Mouse (Mus musculus) cortical plate, adult 2 months (tissue): ENCODE results near the gene Prickle2. TPM values are rescaled to one million over a fixed set of nuclear protein-coding genes. Genes with fewer than 3 reads are reported as not detected.

Experiments
- H3K27ac ChIP-seq: fragments of 200-500 bp; 2 replicates; pipeline ENCODE4 v1.5.1; 2012; ENCODE audit warnings: low read length, control low read depth, inconsistent platforms; ENCODE audit not compliant: insufficient read depth
- H3K4me1 ChIP-seq: fragments of 200-500 bp; 2 replicates; pipeline ENCODE4 v1.6.1; 2011; ENCODE audit warnings: low read length; ENCODE audit not compliant: control insufficient read depth, insufficient read depth
- H3K4me3 ChIP-seq: fragments of 200-500 bp; 2 replicates; pipeline ENCODE4 v1.5.1; 2011; ENCODE audit warnings: mild to moderate bottlenecking, low read length, control low read depth; ENCODE audit not compliant: insufficient read depth
- CTCF ChIP-seq: fragments of 200-500 bp; IDR thresholded peaks from 2 replicates; pipeline ENCODE4 v1.5.1; 2011; ENCODE audit warnings: mild to moderate bottlenecking, control low read depth, low read length; ENCODE audit not compliant: insufficient read depth; ENCODE audit errors: extremely low read depth
- POLR2A ChIP-seq: fragments of 200-500 bp; IDR thresholded peaks from 2 replicates; pipeline ENCODE4 v1.6.1; 2011; ENCODE audit warnings: mild to moderate bottlenecking, low read length, control low read depth; ENCODE audit not compliant: insufficient read depth; ENCODE audit errors: extremely low read depth
- polyA plus RNA-seq: library from polyadenylated mRNA; depleted of rRNA; stranded (reverse); fragments of >200 nt; gene quantifications from 2 replicates; pipeline ENCODE4 v1.2.3, GENCODE M21; 2012

Prickle2 gene
- polyA plus RNA-seq, 1 experiment = 58.6 TPM

DNA sequence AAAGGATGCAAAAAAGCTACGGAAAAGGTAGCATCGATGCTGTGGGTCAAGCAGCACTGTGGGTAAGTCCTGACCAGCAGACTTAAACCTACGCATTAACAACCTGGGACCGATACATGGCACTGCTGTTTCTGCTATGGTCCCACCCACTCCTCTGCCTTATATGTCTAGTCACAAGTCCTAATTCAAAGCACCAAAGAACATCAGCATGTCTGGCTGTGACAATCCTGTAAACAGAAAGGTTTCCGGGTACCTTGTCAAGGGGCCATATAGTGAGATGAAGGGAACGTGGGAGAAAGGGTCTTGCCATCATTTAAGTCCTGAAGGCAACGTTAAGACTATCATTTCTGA is 290.6 kb downstream of the Prickle2 start:
- Histone ChIP-seq H3K27ac (0 out of 2 replicates have a peak overlapping the region, but pooled peaks have one; percentile 18), H3K4me1 (peaks cover 13% of the 10 kb centered on the region), H3K4me3 (no peak overlapping the region)
- TF ChIP-seq CTCF (no peak), POLR2A (no peak)

DNA sequence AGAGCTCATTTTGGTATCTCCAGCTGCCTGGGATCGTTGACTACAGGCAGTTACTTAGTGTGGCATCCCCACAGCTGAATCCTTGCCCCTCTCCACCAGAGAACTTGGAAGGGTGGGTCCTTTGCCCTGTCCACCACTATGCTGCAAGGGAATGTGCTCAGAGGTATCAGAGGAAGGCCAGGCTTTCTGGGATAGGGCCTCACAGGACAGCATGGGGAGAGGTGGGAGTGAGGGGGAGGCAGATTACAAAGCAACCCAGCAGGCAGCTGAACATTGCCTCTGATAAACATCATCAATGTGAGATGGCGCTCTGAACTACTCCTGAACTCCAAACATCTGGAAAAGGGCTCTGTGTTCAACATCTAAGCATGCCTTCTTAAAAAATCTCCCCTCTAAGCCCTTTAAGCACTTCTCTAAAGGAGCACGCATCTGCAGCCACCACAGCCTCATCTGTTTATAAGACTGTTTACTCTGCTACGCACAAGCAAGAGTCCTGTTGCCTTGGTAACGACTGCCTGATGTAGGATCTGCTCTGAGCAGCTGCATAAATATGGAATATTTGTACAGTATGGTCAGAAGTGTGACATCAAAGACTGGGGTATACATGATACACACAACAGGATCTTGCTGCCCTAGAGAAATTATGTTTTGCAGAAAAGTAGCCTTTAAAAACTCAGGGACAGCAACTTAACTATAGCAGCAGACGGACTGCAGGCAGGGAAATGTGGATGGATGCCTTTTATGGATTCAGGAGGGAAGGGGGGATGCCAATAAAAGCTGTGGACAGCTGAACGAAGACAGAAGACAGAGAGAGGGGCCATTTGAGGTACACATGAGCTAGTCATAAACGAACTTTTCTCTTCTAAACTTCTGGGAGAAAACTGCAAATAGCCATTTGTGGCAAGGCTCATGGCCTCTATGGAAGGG is 291.2 kb downstream of the Prickle2 start:
- Histone ChIP-seq H3K4me3 (no peak overlapping the region), H3K27ac (peak overlapping the region; percentile 18; the same call in 1 of the 2 replicates), H3K4me1 (peaks cover 13% of the 10 kb centered on the region)
- TF ChIP-seq POLR2A (no peak), CTCF (no peak)

DNA sequence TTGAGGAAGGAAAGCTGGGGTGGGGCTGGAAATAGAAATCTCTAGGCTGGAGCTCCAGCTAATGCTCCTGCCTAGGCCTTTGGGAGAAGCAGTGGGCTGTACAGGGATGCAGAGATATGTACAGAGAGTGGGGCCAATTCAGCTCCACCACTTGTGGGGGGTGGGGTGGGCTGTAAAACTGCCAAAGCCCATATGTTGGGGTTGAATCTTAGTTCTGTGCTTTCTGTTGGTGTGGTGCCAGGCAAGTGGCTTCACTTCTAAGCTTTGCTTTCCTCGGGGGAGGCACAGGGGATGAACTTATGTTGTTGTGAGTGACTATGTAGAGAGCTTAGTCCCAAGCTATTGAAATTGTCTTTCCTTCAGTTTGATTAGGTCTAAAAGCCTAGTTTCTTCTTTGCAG is 292.0 kb downstream of the Prickle2 start:
- Histone ChIP-seq H3K4me1 (peaks cover 13% of the 10 kb centered on the region), H3K27ac (peak overlapping the region; percentile 2; the same call in 1 of the 2 replicates), H3K4me3 (no peak overlapping the region)
- TF ChIP-seq POLR2A (no peak), CTCF (no peak)

DNA sequence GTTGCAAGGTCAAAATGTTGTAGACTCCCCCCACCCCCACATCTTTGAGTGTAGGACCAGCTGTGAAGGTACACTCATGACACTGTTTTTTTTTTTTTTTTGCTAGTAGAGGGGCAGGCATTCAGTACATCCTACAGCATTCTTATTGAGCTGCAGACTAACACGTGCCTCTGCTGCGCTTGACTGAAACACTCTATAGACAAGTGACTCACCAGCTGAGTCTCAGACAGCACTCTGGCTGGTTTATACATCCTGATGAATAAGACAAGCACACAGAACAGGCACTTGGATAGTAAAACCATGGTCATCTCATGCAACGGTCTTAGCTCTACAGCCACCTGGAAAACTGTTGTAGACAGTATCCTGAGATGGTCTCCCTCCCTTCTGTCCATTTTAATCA is 296.2 kb downstream of the Prickle2 start:
- Histone ChIP-seq H3K4me1 (peaks cover 10% of the 10 kb centered on the region; the same call in 1 of the 2 replicates), H3K27ac (no peak overlapping the region), H3K4me3 (no peak overlapping the region)
- TF ChIP-seq CTCF (no peak), POLR2A (no peak)

DNA sequence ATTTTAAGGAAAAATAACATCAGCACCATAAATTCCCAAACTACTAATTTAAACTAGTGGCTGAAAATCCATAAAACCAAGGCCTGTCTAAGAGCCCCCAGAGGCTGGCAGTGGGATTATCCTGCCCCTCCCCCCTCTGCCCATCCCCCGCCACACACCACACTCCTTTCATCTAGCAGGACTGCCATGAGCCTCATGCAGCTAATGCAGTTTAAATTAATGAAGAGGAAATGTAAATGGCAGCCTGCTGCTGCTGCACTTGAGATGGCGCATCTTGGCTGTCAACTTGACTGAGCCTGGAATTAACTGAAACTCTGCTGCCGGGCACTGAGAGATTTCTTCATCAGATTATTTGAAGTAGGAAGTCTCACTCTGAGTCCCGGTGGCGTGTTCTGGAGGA is 298.7 kb downstream of the Prickle2 start:
- TF ChIP-seq CTCF = no peak
- TF ChIP-seq POLR2A = no peak
- Histone ChIP-seq H3K27ac (no peak overlapping the region), H3K4me1 (peaks cover 5% of the 10 kb centered on the region; the same call in 1 of the 2 replicates), H3K4me3 (no peak overlapping the region)

DNA sequence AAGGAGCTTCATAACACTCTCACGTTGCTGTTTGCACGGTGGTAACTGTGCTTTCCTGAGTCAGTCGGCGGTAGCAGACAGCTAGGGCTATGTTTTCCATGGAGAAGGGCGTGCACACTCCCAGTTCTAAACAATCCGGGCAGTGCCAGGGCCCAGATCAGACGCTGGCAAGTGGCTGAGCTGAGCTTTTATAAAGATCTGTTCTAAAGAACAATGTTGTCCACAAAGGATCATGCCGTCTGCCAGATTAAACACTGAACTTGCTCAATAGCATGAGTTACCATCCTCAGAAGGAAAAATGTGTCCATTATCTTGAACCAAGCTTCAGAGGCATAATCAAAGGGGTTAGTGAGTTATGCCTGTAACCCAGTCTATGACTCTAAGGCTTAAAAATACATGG is 300.4 kb downstream of the Prickle2 start:
- Histone ChIP-seq H3K4me1 (peaks cover 11% of the 10 kb centered on the region; the same call in 1 of the 2 replicates), H3K4me3 (no peak overlapping the region), H3K27ac (no peak overlapping the region)
- TF ChIP-seq POLR2A = no peak
- no peak for TF ChIP-seq CTCF

DNA sequence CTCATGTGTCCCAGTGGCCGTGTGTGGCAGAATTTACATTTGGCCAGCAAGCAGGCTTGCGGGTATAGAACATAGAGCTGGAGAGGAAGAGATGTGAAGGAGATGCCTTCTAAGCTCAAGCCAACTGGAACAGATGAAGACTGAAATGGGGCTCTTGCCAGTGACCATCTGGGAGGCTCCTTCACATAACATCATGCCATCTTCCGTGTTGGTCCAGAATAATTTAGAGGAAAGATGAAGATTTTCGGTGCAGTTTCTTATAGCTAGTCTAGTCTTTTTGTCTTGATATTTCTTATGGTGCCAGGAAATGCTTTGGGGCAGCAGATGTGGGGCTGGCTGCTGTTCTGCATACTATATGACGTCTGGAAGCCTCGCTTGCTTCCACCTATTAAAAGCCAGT is 308.1 kb downstream of the Prickle2 start:
- TF ChIP-seq CTCF (no peak), POLR2A (no peak)
- Histone ChIP-seq H3K4me1 (peaks cover 24% of the 10 kb centered on the region), H3K4me3 (no peak overlapping the region), H3K27ac (no peak overlapping the region)

DNA sequence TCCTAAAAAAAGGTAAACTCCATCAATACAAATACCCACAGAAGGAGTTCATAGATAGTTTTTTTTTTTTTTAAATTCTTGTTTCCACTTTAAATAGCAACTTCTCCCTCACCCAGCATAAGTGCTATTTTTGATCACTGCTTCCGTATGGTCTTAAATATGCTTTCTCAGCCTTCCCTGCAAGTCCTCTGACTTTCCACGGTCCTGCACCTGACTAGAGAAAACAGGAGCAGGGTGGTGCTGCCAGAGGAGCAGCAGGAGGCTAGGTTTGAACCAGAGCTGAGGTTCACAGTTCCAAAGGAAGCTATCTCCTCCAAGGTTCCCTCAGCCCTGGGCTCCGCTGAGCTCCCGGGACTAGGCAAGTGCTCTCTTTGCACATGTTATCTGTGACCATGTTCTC is 310.4 kb downstream of the Prickle2 start:
- peak overlapping the region; percentile 26 for H3K27ac ChIP-seq
- TF ChIP-seq CTCF (no peak), POLR2A (no peak)
- H3K4me3 ChIP-seq = no peak overlapping the region
- peaks cover 20% of the 10 kb centered on the region for H3K4me1 ChIP-seq

DNA sequence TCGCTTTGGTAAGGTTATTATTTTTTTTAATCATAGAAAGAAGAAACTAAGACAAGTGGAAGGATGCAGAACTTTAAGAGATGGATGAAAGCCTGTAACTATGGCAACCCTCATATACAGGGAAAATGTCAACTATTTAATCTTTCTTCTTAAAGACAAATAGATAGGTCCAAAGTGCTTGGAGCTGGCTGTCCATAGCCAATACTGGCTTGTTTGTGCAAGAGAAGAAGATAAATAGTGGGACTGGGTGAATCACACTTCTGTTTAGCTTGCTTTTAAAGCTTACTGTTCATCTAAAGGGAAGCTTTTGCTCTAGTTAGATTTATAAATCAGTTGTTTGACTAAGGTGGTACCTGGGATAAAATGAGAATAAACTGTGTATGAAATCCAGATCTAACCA is 310.8 kb downstream of the Prickle2 start:
- H3K4me3 ChIP-seq = no peak overlapping the region
- H3K4me1 ChIP-seq = peaks cover 17% of the 10 kb centered on the region
- TF ChIP-seq POLR2A (no peak), CTCF (no peak)
- no peak overlapping the region for H3K27ac ChIP-seq

DNA sequence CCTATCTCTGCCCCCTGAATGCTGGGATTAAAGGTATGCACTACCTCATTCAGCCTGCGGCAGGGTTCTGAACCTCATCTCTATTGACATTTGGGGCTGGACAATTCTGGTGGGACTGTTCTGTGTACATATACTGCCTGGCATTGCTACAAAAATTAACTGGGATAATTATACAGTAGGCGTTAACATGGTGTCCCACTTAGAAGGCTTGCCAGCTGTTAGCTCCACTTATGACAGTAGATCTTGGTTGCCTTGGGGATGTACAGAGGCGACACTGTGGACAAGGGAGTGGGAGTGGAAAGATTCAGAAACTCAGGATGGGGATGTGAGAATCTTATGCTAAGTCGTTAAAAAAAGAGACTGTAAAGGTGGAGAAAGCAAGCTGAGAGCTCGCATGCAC is 311.3 kb downstream of the Prickle2 start:
- Histone ChIP-seq H3K4me1 (peaks cover 15% of the 10 kb centered on the region), H3K4me3 (no peak overlapping the region), H3K27ac (no peak overlapping the region)
- no peak for TF ChIP-seq POLR2A
- no peak for TF ChIP-seq CTCF
